Mouse (Mus musculus) spleen, adult 18-20 months (tissue): ENCODE measurements around the gene Tuba1b.
"Not testable (repeated sequence)": the region's sequence is repeated elsewhere in the genome, so short reads cannot be mapped to it uniquely, and the experiment has no call there.

ENCODE experiments used
- DNase-seq, 2 experiments: peaks; one replicate each; pipeline ENCODE4 v3.0.0; 2022; ENCODE audit warnings: mixed read lengths in 2 of 2

The Tuba1b gene

DNA sequence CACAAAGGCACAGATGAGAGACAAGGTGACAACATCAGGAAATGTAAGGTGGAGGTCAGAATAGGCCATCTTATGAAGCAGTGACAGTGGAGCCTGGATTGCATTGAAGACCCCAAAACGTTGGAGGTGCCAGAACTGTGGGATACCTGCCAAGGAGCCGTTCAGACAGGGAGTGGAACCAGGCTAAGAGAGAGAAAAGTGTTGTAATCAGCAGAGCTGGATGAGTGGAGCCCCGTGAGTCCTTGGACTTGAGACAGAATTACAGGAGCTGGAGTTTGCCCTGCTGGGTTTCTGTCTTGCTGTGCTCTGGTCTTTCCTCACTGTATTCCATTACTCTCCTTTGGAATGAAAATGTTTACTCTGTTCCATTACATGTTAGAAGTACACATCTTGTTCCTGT is 11.8 kb downstream of the Tuba1b start:
- DNase-seq = no peak

DNA sequence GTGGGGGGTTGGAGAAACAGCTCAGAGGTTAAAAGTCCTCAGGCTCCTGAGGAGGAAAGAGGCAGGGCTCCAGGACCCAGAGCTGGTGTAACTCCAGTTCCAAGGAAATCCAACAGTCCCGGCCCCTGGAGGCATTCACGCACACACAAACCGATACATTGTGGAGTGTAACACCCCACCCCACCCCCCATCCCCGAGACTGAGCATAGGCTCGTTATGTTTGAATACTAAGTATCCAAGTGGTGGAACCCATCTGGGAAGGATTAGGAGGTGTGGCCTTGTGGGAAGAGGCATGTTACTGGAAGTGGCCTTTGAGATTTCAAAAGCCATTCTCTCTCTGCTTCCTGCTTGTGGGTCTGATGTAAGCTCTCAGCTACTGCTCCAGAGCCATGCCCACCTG is 12.9 kb downstream of the Tuba1b start:
- no peak for DNase-seq

DNA sequence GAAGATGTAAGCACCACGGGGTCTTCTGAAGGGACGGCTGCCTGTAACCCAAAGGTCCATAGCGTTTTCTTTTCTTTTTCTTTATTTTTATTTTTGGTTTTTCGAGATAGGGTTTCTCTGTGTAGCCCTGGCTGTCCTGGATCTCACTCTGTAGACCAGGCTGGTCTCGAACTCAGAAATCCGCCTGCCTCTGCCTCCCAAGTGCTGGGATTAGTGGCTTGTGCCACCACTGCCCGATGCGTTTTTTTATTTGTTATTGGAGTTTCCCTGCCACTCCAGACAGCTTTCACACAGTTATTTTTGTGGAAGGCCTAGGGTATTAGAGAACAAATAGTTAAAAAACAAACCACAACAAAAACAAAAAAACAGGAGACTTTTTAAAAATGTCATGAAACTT is 15.9 kb downstream of the Tuba1b start:
- not testable (repeated sequence) for DNase-seq

DNA sequence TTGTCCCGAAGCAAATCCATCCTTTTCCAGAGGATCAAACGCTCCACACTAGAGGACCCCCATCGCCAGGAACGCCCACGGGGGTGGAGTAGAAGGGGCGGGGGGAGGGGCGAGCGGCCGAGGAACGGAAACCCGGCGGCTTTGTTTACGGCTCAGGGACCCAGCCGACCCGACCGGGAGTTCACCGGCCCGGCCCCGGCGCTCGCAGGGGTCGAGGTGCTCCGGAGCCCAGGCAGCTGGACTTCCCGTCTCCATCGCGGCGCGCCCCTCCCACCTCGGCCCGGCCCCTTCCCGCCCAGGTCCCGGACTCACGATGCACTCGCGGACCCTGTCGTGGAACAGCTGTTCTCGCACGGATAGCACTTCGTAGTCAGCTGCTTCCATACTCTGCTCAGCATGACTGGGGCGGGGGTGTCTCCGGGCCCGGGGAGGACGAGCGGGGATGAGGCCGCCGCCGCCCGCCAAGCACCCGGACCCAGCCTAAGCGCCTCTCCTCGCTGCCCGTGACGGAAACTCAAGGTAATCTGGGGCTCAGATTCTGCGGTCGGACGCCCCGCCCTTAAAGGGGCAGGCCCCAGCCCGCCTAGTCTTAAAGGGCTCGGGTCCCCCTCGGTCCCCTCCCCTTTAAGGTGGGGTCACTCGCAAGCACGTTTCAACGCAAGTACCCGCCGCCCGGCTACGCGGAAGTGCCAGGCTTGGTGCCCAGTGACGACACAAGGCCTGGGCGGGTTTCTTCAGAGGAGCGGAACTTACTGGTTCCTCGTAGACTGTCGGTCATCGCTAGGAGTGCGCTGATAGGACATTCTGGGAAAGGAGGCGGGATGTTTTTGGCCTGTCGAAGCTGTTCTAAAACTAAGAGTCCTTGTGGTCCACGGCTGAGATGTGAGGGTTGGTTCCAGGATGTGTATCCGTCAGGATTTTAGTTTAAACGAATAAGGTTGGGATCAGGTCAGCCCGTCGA is 16.5 kb downstream of the Tuba1b start, which contains the start of gene Lmbr1l:
Lmbr1l (minus strand) TSS at position 694 of the 961 bp plus-strand sequence.
- DNase-seq = peak; percentile 95 to 99

DNA sequence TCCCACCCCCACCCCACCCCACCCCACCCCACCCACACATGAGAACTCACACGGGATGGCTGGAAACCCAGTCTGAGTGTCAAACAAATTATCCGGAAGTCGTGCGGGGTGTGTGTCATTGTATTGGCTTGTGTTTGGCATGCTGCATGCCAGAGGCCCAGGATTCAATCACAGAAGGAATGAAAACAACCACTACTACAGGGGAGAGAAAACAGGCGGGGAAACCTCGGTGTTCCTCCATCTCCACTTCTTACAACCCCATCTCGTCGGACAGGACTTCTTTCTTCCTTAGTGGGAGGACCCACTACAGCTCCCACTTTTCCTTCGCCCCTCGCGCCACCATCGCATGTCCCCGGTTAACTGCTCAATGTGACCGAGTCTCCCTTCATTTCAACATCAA is 17.3 kb downstream of the Tuba1b start:
- no peak for DNase-seq

DNA sequence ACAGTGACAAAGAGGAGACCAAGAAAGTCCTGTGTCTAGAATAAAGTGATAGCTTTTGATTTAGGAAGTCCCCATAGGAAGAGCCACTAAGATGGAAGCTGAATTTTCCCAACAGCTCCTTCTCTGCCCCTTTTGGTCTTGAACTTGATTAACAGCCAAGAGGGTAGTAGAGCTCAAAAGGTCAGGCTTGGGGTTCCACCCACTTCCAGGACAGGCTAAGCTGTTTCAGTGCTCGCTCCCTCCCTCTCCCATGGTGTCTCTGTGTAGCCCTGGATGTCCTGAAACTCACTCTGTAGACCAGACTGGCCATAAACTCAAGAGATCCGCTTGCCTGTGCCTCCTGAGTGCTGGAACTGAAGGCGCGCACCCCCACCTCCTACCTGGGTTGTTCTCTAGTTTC is 18.3 kb downstream of the Tuba1b start:
- no peak for DNase-seq

DNA sequence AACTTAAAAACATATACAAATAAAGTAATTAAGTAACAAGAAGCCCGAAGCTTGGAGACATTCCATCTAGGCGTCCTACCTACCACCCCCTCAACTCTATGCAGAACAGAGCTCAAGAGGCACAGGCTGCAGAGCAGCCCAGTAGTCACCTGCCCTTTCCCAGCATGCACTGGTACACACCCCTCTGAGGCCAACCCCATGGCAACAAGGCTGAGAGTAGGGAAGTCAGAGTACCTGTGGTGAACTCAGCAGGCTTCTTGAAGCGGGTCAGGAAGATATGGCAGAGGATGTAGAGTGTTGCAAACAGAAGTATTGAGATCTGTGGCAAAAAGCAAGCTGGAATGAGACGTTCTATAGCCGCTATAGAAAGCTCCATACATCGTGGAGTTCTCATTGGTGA is 19.5 kb downstream of the Tuba1b start:
- DNase-seq = no peak

DNA sequence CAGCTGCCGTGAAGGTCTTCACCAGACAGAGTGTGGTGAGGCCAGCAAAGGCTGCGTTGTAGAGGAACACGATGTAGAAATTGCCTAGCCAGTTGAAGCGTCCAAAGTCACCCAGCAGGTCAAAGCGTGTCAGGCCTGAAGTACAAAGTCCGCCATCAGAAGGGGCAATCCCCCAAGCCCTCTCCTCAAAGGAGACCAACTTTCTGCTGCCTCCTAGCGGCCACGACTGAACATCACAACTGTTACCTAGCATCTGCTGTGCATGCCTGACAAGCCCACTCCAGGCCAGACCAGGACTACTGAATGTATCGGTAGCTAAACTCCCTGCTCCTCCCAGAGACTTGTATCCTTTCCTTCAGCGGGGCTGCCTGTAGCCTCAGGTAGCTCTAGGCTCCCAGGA is 29.7 kb downstream of the Tuba1b start:
- DNase-seq = peak in 1 of 2 experiments; percentile 40

DNA sequence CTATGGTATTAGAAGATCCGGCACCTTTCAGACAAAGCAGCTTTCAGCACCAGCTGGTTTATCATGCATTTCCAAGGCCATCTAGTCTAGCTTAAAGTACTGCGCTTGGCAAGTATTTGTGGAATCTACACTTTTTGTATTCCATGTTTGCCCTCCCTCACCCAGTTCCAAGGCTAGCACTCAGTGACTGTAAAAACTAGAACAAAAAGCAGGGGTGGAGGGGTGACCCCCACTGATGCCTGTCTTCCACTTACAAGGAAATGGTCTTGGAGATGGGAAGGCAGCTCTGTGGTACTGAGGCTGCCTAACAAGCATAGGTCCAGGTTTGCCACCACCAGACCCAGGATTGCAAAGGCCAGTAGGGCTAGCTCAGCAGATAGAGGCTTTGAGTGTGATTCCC is 31.8 kb downstream of the Tuba1b start:
- DNase-seq = no peak

DNA sequence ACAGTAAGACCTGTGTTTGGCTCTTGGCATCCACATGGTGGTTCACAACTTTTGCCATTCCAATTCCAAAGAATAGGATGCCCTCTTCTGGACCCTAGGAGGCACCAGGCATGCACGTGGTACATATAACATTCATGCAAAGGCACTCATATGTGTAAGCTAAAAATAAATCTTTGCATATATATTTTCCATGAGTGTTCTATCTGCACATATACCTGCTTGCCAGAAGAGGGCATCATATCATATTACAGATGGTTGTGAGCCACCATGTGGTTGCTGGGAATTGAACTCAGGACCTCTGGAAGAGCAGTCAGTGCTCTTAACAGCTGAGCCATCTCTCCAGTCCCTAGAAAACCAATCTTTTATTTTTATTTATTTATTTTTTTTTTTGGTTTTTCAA is 32.8 kb downstream of the Tuba1b start:
- DNase-seq = no peak

DNA sequence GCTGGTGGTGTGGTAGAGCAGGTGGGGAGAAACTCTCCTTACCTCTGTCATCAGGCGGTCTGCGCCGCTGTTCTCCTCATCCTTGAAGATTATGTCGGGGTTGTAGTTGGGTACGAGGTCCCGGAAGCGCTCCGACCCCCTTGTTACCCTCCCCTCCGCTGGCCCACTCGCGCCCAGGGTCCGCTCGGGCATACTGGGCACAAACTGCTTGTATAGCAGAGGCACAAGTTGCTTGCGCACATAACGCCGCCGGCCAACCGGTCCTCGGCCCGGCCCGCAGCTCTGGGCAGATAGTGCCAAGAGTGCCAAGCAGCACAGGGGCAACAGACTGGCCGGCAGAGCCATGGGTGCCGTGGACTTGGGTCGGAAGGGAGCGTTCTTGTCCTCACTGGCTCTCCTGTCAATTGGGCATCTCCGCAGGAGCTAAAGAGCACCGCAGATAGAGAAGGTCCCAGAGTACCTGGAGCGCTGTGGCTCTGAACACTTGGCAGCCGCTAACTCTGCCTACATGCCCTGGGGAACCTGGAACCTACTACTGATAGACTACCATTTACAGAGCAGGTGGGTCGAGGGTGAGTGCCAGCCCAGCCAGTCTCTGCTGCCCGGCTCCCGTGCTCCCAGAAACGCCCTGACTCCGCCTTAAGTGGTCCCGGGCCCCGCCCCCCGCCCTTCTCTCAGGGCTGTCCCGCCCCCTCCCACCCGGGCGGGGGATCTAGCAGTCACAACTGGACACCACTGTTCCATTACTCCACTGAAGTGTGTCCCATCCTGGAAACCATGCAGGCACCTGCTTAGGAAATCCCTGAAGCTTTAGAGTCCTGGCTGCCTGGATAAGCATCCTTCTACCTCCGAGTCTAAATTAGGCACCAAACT is 36.2 kb downstream of the Tuba1b start, which contains the start of gene Dhh:
Dhh (minus strand) TSS at position 613 of the 873 bp plus-strand sequence.
- no peak for DNase-seq

DNA sequence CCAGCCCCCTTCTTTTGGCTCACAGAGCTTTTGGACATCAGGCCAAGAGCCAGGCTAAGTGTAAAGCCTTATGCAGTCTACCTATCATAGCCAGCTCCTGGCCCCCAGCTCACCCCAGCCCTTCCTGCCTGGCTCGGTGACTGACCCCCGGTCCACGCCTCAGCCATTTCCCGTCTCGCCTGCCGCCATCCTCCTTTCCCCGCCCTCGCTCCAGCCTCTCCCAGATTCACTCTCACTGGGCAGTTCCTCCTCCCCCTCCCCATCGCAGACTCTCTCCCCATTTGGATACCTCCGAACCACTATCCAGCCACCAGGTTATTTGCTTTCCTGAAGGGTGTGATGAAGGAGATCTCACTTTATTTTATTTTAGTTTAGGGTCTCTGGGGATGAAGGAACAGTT is 36.9 kb downstream of the Tuba1b start:
- no peak for DNase-seq

DNA sequence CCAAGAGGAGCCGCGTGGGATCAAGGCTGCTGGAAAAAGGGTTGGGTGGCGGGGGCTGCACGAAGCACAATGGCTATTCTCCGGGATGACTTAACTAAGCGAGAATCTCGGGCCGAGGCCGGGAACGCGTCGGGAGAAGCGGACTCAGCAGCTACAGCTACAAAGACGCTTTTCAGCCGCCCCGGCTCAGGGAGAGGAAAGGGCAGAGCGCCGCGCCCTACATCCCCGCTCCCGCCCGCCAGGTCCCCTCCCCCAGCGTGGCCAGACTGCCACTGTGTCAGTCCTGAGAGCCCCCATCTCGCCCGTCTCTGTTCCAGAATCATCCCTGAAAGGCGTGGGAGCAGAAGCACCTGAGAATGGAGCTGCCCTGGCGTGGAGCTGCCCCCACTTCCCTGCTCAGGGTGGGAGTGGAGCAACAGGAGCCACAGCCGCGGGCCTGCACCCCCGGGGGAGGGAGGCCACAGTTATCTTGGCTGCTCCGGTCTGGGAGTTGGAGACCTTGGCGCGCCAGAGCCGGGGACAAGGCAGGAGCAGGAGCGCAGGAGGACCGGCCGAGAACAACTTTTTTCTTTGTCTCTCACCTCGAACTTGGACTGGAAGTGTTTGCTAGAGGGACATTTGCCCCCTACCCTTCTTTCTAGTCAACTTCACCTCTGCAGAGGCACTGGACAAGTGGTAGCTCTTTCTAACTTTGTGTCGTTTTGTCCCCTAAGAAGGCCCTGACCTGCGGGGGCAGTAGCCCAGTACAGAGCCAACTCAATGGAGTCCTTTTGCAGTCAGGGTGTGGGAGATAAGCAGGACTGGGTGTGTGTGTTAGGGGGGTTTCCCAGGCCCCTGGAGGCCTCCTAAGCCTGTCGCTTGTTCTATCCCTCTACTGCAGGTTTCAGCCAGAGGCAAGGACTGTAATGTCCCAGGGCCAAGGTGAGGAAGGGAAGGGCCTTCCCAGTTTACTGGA is 38.5 kb downstream of the Tuba1b start:
- no peak for DNase-seq

DNA sequence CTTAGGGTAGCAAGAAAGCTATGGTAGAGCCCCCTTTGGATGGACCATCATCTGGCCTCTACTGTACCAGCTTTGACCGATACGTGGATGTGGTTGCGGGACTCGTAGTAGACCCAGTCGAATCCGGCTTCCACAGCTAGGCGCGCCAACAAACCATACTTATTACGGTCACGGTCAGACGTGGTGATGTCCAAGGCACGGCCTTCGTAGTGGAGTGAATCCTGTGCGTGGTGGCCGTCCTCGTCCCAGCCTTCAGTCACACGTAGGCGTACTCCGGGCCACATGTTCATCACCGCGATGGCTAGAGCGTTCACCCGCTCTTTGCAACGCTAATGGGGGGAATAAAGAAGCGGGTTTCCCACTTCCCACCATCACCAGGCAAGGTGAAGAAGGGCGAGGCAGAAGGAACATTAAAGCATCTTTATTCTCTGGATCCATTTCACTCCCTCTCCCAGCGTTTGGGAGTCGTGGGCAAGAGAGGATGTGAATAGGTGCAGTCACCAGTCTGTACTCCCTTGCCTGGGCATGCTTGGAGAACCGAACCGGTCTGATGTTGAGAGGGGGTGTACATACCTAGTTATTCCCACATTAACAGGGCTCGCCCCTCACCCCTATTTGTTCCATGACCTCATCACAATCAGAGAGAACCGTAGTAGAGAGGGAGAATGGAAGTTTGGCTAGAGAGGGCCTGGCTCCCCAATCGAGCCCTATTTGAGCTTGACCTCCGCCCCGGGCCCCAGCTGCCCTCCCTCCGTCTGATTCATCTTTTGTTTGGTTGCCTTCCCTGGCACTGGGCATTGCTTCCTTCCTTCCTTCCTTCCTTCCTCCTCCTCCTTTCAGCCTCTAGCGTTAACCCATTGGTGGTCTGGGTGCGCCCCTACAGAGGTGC is 39.4 kb downstream of the Tuba1b start:
- no peak for DNase-seq

DNA sequence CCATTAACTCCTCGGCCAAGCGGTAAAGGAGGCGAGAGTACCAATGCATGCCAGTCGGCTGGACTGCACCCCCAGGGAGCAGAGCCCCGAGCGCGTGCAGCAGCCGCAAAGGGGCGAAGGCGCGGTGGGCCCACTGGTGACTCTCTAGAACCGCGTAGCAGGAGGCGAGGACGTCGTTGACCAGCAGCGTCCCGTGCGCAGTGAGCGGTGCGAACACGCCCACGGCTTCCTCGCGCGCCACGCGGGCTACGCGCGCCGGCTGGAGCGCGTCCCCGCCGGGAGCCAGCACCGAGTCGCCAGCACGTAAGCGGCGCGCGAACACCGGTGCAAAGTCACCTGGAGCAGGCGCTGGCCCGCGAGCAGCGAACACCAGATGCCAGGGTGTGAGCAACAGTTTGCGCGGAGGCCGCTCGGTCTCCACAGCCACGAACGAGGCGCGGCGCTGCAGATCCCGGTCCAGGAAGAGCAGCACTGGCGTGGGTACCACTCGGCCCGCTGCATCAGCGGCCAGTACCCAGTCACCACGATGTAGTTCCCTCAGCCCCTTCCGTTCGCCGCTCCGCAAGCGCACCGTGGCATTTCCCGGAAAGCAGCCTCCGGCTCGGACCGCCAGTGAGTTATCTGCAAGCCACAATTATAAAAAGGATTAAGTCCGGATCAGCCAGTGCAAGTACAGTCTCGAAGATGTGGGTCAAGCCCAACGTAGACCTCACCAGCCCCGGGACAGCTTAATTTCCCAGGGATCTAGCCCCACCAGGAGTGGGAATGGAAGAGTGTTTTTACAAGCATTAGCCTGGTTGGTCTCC is 40.2 kb downstream of the Tuba1b start, which contains the start of gene Rhebl1:
Rhebl1 (minus strand) TSS at position 601 of the 806 bp plus-strand sequence.
- DNase-seq = peak in 1 of 2 experiments; percentile 37

DNA sequence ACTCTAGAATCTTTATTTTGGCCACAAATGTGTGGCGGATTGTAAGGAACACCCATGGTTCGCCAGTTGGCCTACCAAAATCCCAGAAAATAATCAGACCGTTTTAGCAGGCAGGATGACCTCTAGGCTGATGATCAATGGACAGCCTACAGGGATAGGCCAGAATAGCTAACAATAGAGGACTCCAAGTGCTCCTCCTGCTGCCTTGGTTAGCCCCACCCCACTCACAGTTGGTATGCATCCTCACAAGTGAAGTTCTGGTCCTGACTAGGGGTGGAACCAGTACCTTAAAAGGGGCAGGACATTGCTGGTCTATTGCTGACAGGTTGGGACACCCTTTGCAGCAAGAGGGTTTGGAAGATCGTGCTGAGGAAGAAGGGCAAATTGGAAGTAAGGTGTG is 41.3 kb downstream of the Tuba1b start:
- DNase-seq = no peak

DNA sequence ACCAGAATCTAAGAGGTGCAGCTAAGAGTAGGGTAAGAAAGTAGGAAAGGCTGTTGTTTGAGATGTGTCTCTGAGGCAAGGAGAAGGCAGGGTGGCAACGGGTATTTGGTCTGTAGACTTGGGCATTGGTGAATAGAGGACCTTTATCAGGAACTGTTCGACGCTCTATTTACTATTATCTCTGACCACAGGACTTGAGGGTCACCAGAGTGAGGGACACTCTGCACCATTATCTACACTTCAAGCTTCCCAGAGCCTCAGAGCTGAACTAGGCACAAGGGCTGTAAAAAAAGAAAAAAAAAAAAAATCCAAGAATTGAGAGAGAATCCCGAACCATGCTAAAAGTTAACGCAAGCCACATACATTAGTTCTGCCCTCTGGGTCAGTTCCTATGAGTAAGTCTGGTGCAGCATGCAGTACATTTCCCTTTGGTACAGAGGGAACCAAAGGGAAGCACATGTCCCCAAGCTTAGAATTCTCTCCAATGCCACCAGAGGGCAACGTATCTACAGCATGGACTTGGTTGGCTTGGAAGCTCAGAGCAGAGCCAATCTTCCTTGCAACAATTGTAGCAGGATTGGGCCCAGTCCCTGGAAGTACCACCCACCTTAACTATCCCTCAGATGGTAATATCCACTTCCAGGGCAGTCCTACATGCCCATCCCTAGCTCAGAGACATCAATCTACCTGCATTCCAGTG is 42.3 kb downstream of the Tuba1b start:
- no peak for DNase-seq

DNA sequence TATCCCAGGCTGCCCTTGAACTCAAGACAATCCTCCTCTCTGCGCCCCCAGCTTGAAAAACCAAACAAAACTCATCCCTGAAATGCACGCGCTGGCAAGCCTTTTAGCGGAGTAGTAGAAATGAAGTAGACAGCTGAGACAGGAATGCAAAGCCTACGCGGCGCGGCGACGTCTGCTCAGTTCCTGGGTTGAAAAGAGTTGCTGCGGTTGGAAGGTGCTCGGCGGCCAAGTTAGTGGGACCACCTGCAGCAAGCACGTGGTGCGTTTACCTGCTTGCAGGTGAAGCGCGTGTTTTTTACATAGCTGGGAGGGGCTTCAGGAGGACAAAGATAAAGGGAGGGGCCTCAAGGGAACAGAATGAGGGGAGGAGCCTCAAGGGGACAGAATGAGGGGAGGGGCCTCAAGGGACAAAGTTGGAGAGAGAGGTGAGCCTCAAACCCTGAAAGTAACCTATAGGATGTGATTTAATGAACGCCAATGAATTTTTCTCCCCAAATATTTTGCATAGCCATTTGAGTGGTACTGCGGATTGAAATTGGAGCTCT is 43.1 kb downstream of the Tuba1b start:
- DNase-seq = no peak

DNA sequence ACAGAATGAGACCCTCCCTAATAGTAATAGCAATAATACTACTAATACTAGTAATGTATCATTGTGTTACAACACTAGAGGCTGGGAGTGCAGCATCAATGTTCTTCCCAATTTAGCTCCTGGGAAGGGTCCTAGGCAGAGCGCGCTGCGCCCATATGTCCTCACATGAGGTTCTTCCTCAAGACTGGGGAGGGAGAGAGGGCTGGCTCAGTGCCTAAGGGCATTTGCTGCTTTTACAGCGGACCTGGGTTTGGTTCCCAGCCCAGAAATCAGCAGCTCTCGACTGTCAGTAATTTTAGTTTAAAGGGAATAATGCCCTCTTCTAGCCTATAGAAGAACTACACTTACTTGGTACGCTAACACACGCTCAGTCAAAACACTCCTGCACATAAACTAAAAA is 46.8 kb downstream of the Tuba1b start:
- no peak for DNase-seq
